Mouse (Mus musculus) CH12.LX (cell line): ENCODE measurements at regions not wholly inside any gene's neighbourhood (a gene's known extent, or its start where the extent isn't known, plus 50 kb on each side); places are given as distances from the start of the nearest gene placed in this dataset.

Source experiments
- DNase-seq: peaks from one replicate; pipeline ENCODE4 v3.0.0-alpha.2; 2013; ENCODE audit errors: extremely low read depth
- H3K27ac ChIP-seq: 2 replicates; pipeline ENCODE4 v1.5.1; 2012; ENCODE audit warnings: low read depth, mild to moderate bottlenecking, control low read depth, moderate library complexity; ENCODE audit not compliant: insufficient read depth
- H3K27me3 ChIP-seq: replicated peaks from 2 replicates; pipeline ENCODE3; 2012; ENCODE audit warnings: inconsistent platforms
- H3K36me3 ChIP-seq, 2 experiments: replicated peaks in 1 of 2; 2 replicates each; pipeline versions ENCODE3 to v1.6.1; 2012; ENCODE audit warnings: inconsistent platforms in 1 of 2, low read length in 1 of 2, mild to moderate bottlenecking in 1 of 2, mixed read lengths in 1 of 2, moderate library complexity in 1 of 2; ENCODE audit not compliant: control insufficient read depth in 1 of 2, insufficient read depth in 1 of 2
- H3K4me1 ChIP-seq, 2 experiments: 2 replicates each; pipeline ENCODE4 v1.6.1; 2012; ENCODE audit warnings: inconsistent platforms in 1 of 2, moderate library complexity in 1 of 2; ENCODE audit not compliant: insufficient read depth in 2 of 2, control insufficient read depth in 1 of 2
- H3K4me2 ChIP-seq: 2 replicates; pipeline ENCODE4 v1.6.1; 2012; ENCODE audit warnings: low read depth, mild to moderate bottlenecking, control low read depth; ENCODE audit not compliant: poor library complexity, insufficient read depth, severe bottlenecking
- H3K4me3 ChIP-seq, 3 experiments: fragments of 150-350 bp in 1 of 3; sonication (generic) in 1 of 3; replicated peaks in 1 of 3; 2 replicates each; pipeline versions ENCODE3 to v1.5.1; 2011 to 2012; ENCODE audit warnings: low read depth in 2 of 3, low read length in 2 of 3, mild to moderate bottlenecking in 2 of 3, moderate library complexity in 2 of 3, control low read depth in 1 of 3, improper control_type of control experiment in 1 of 3, inconsistent platforms in 1 of 3, mixed read lengths in 1 of 3; ENCODE audit not compliant: poor library complexity in 1 of 3
- H3K79me2 ChIP-seq: replicated peaks from 2 replicates; pipeline ENCODE4 v1.6.1; 2012; ENCODE audit warnings: mild to moderate bottlenecking, moderate library complexity; ENCODE audit not compliant: control insufficient read depth, poor library complexity, insufficient read depth, severe bottlenecking; ENCODE audit errors: extremely low read depth
- H3K9ac ChIP-seq: 2 replicates; pipeline ENCODE4 v1.6.1; 2012; ENCODE audit warnings: low read depth, mild to moderate bottlenecking, control low read depth, moderate library complexity; ENCODE audit not compliant: insufficient read depth
- H3K9me3 ChIP-seq: replicated peaks from 2 replicates; pipeline ENCODE3; 2012; ENCODE audit warnings: low read length, inconsistent platforms, mixed read lengths
- BHLHE40 ChIP-seq: IDR thresholded peaks from 2 replicates; pipeline ENCODE4 v1.6.1; 2011; ENCODE audit warnings: mild to moderate bottlenecking, low read depth, low read length, improper control_type of control experiment
- CHD1 ChIP-seq: IDR thresholded peaks from 2 replicates; pipeline ENCODE4 v1.6.1; 2012; ENCODE audit warnings: low read depth, low read length, improper control_type of control experiment, inconsistent platforms
- CTCF ChIP-seq, 2 experiments: IDR thresholded peaks in 1 of 2; conservative IDR thresholded peaks in 1 of 2; 2 replicates each; pipeline ENCODE4 v1.5.1; 2011 to 2012; ENCODE audit warnings: low read depth in 2 of 2, low read length in 2 of 2, improper control_type of control experiment in 1 of 2, inconsistent platforms in 1 of 2, mild to moderate bottlenecking in 1 of 2, moderate library complexity in 1 of 2
- E2F4 ChIP-seq: IDR thresholded peaks from 2 replicates; pipeline ENCODE4 v1.6.1; 2011; ENCODE audit warnings: low read depth, low read length, improper control_type of control experiment; ENCODE audit not compliant: insufficient replicate concordance
- ELF1 ChIP-seq: IDR thresholded peaks from 2 replicates; pipeline ENCODE4 v1.6.1; 2014; ENCODE audit warnings: low read depth, mild to moderate bottlenecking, inconsistent platforms, low read length, improper control_type of control experiment
- IRF4 ChIP-seq: IDR thresholded peaks from 2 replicates; pipeline ENCODE4 v1.6.1; 2014; ENCODE audit warnings: low read depth, mild to moderate bottlenecking, inconsistent platforms, low read length, improper control_type of control experiment
- JUN ChIP-seq: IDR thresholded peaks from 2 replicates; pipeline ENCODE4 v1.6.1; 2011; ENCODE audit warnings: low read depth, mild to moderate bottlenecking, low read length, improper control_type of control experiment, moderate library complexity; ENCODE audit not compliant: insufficient read depth
- JUND ChIP-seq: conservative IDR thresholded peaks from 2 replicates; pipeline ENCODE4 v1.6.1; 2011; ENCODE audit warnings: low read depth, low read length, improper control_type of control experiment
- MAX ChIP-seq: IDR thresholded peaks from 2 replicates; pipeline ENCODE4 v1.6.1; 2011; ENCODE audit warnings: low read length, improper control_type of control experiment
- MAZ ChIP-seq: IDR thresholded peaks from 2 replicates; pipeline ENCODE4 v1.6.1; 2012; ENCODE audit warnings: low read depth, mild to moderate bottlenecking, inconsistent platforms, low read length, improper control_type of control experiment, moderate library complexity
- MXI1 ChIP-seq: IDR thresholded peaks from 2 replicates; pipeline ENCODE4 v1.6.1; 2011; ENCODE audit warnings: mild to moderate bottlenecking, low read depth, low read length, improper control_type of control experiment
- POLR2A ChIP-seq: IDR thresholded peaks from 2 replicates; pipeline ENCODE4 v1.6.1; 2011; ENCODE audit warnings: low read depth, mild to moderate bottlenecking, improper control_type of control experiment, low read length
- RAD21 ChIP-seq: IDR thresholded peaks from 2 replicates; pipeline ENCODE4 v1.6.1; 2011; ENCODE audit warnings: low read depth, mild to moderate bottlenecking, low read length, improper control_type of control experiment, moderate library complexity
- SIN3A ChIP-seq: IDR thresholded peaks from 2 replicates; pipeline ENCODE4 v1.6.1; 2012; ENCODE audit warnings: low read length, improper control_type of control experiment, inconsistent platforms
- SMC3 ChIP-seq: IDR thresholded peaks from 2 replicates; pipeline ENCODE4 v1.6.1; 2011; ENCODE audit warnings: low read depth, low read length, improper control_type of control experiment
- TBP ChIP-seq: conservative IDR thresholded peaks from 2 replicates; pipeline ENCODE4 v1.6.1; 2011; ENCODE audit warnings: low read depth, low read length, improper control_type of control experiment
- TCF12 ChIP-seq: IDR thresholded peaks from 2 replicates; pipeline ENCODE4 v1.6.1; 2014; ENCODE audit warnings: low read depth, mild to moderate bottlenecking, inconsistent platforms, low read length, improper control_type of control experiment
- UBTF ChIP-seq: IDR thresholded peaks from 2 replicates; pipeline ENCODE4 v1.6.1; 2012; ENCODE audit warnings: low read depth, mild to moderate bottlenecking, inconsistent platforms, low read length, improper control_type of control experiment, moderate library complexity
- USF1 ChIP-seq: IDR thresholded peaks from 2 replicates; pipeline ENCODE4 v1.6.1; 2014; ENCODE audit warnings: low read depth, mild to moderate bottlenecking, inconsistent platforms, low read length, improper control_type of control experiment
- USF2 ChIP-seq: conservative IDR thresholded peaks from 2 replicates; pipeline ENCODE4 v1.6.1; 2011; ENCODE audit warnings: low read depth, low read length, improper control_type of control experiment
- ZC3H11A ChIP-seq: IDR thresholded peaks from 2 replicates; pipeline ENCODE4 v1.6.1; 2012; ENCODE audit warnings: low read depth, mild to moderate bottlenecking, inconsistent platforms, low read length, improper control_type of control experiment
- ZMIZ1 ChIP-seq: IDR thresholded peaks from 2 replicates; pipeline ENCODE4 v1.6.1; 2012; ENCODE audit warnings: low read depth, mild to moderate bottlenecking, inconsistent platforms, low read length, improper control_type of control experiment
- ZNF384 ChIP-seq: IDR thresholded peaks from 2 replicates; pipeline ENCODE4 v1.6.1; 2012; ENCODE audit warnings: low read depth, low read length, improper control_type of control experiment, inconsistent platforms
- dilution Hi-C: fragments of 300-500 bp; cut with MboI; formaldehyde crosslinking; loops from 2 replicates; pipeline ENCODE4 v1.14.3; 2020; ENCODE audit warnings: low sequenced_read_pairs; ENCODE audit not compliant: extremely low pct_unique_long_range_greater_than_20kb, extremely low pct_ligation_motif_present
- in situ Hi-C: fragments of 300-500 bp; cut with MboI; formaldehyde crosslinking; loops from 3 replicates; pipeline ENCODE4 v1.14.3; 2019; ENCODE audit warnings: low sequenced_read_pairs, low pct_ligation_motif_present, low pct_unique_long_range_greater_than_20kb, mixed read lengths

DNA sequence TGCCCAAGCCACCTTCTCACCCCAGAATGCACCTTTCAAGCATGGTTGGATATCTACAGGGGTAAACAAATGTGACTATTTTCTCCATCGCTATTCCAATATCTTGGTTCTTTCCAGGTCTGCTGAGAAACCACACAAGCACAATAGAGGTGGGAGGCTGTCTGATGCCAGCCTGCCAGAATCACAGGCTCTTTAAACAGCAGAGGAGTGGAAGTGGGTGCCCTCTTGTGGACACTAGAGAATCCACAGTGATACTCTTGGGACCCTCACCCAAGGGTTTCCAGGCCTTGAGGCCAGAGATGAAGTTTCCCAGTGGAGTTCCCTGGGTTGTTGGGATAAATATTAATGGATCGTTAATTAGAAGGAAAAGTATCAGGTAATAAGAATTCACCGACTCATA is 181.6 kb upstream of the Glra1 start:
- dilution Hi-C loops (no loop called here), in situ Hi-C loops (no loop called here)
- Histone ChIP-seq H3K36me3 (no peaks in the 10 kb centered on the region), H3K9me3 (no peaks in the 10 kb centered on the region), H3K4me1 (no peaks in the 10 kb centered on the region), H3K27me3 (peaks cover 61% of the 10 kb centered on the region), H3K4me3 (no peak overlapping the region), H3K27ac (no peak overlapping the region), H3K4me2 (no peak overlapping the region), H3K9ac (no peak overlapping the region), H3K79me2 (no peaks in the 10 kb centered on the region)
- peak; percentile 58 for TF ChIP-seq SMC3
- no peak for TF ChIP-seq BHLHE40
- TF ChIP-seq ELF1, result no peak
- peak in 1 of 2 experiments; percentile 62; a peak in 2 of 4 replicates for TF ChIP-seq CTCF (conservative IDR thresholded peaks at IDR 0.05 in 1 of 2, IDR thresholded peaks at IDR 0.05 in 1 of 2; ENCODE audit: low read depth in 2 of 2, low read length in 2 of 2)
- no peak for TF ChIP-seq USF2
- no peak for TF ChIP-seq UBTF
- peak; percentile 45 for TF ChIP-seq RAD21
- DNase-seq, result no peak

DNA sequence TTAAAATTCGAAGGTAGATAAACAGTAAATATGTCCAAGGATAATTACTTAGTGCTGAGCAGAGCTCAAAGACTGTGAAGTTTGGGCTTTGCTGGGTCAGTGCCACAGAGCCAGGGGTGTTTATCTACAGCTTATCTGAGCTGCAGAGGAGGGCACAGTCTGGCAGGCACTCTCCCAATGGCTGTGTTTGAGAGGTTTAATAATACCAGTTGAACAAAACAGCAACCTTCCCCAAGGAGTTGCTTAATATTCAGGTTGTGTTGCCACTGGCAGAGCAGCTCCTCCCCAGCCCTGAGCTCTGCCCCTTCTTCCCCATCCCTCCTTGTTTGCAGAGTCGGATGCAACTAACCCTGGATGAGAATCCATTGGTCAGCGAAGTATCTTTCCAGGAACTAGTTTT is 173.0 kb upstream of the Glra1 start:
- no peak for DNase-seq
- no peak for TF ChIP-seq CHD1
- TF ChIP-seq MAX, result no peak
- no peak for TF ChIP-seq POLR2A
- no peak for TF ChIP-seq JUND
- TF ChIP-seq SIN3A, result no peak
- TF ChIP-seq MAZ, result no peak
- no peak for TF ChIP-seq USF1
- TF ChIP-seq IRF4, result no peak
- no peak for TF ChIP-seq USF2
- no peak for TF ChIP-seq TBP
- no peak for TF ChIP-seq RAD21
- TF ChIP-seq ZNF384, result no peak
- no peak for TF ChIP-seq E2F4
- no peak overlapping the region for H3K4me2 ChIP-seq
- H3K27ac ChIP-seq, result no peak overlapping the region
- no peak overlapping the region for H3K9ac ChIP-seq
- H3K4me3 ChIP-seq, result no peak overlapping the region
- in situ Hi-C loops (no loop called here), dilution Hi-C loops (no loop called here)
- peaks cover 78% of the 10 kb centered on the region for H3K27me3 ChIP-seq
- no peaks in the 10 kb centered on the region for H3K9me3 ChIP-seq
- no peaks in the 10 kb centered on the region for H3K36me3 ChIP-seq
- H3K79me2 ChIP-seq, result no peaks in the 10 kb centered on the region
- H3K4me1 ChIP-seq, result no peaks in the 10 kb centered on the region

DNA sequence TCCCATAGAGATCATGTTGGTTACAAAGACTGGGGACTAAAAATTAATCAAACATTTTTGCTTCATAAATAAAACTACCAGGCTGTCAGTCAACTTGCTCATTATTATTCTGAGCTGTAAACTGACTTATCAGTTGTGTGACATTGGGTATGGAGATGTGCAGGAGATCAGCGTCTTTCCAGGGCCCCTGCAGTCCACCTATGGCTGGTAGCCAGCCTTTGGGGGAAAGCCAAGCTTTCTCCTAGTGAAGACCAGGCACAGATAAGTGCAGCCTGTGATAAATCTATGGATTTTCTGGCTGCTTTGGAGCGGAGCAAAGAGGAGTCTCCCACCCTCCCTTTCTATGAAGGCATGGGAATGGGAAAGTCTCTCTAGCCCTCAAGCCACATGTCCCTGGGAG is 172.0 kb upstream of the Glra1 start:
- dilution Hi-C loops (no loop called here), in situ Hi-C loops (no loop called here)
- TF ChIP-seq ZMIZ1 (no peak), MXI1 (no peak), POLR2A (no peak), JUN (no peak), ZC3H11A (no peak), TCF12 (no peak), SMC3 (no peak), USF2 (no peak)
- TF ChIP-seq, all 38 proteins: peak for 0
- no peak overlapping the region for H3K27ac ChIP-seq
- no peak for DNase-seq
- H3K79me2 ChIP-seq, result no peaks in the 10 kb centered on the region
- H3K36me3 ChIP-seq, result no peaks in the 10 kb centered on the region
- H3K27me3 ChIP-seq, result peaks cover 85% of the 10 kb centered on the region
- no peaks in the 10 kb centered on the region for H3K9me3 ChIP-seq
- H3K9ac ChIP-seq, result no peak overlapping the region
- H3K4me1 ChIP-seq, result no peaks in the 10 kb centered on the region
- no peak overlapping the region for H3K4me3 ChIP-seq
- H3K4me2 ChIP-seq, result no peak overlapping the region
